Mouse (Mus musculus): ENCODE measurements around the gene Ccnd3.

DNA sequence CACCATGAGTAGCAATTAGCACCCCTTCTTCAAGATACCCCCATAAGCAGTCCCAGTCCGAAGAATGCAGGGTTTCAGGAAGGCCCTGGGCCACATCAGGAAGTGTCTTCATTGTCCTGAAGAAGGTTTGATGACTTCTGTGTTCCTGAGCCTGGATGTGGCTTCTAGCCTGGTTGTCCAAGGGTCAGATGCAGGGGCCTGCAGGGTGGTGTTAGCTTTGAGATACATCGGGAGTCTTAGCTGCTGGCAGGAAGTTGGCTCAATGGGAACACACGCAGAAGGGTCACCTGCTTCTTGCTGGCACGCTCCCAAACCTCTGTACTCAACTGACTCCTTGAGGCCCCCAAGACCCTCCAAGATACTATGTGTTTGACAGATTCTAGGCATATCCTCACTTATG lies 17.7 kb downstream of the Ccnd3 start:
- TF ChIP-seq POLR2A (IDR thresholded peaks at IDR 0.05; ENCODE audit: borderline replicate concordance, low read depth, low read length) (no peak), CTCF (IDR thresholded peaks at IDR 0.05; ENCODE audit: low read depth, low read length) (no peak)
